Mouse (Mus musculus) heart, postnatal 36 days (tissue): ENCODE measurements around the gene Brd1. TPM values are rescaled to one million over a fixed set of nuclear protein-coding genes. Genes with fewer than 3 reads are reported as not detected.
"Not testable (repeated sequence)": the region's sequence is repeated elsewhere in the genome, so short reads cannot be mapped to it uniquely, and the experiment has no call there.

Experiments used
- DNase-seq, 2 experiments: peaks; one replicate each; pipeline ENCODE4 v3.0.0; 2021 to 2022
- intact Hi-C: fragments of 180-260 bp; cut with DNase I; formaldehyde crosslinking; loops from one replicate; pipeline ENCODE4 v1.15.1; 2025
- total RNA-seq, 2 experiments: library from RNA; stranded (reverse); gene quantifications; 2 replicates each; pipeline ENCODE4 v1.2.3; 2021

The Brd1 gene
- total RNA-seq, 2 experiments from 2014 or later = 30.1 to 35.3 TPM

DNA sequence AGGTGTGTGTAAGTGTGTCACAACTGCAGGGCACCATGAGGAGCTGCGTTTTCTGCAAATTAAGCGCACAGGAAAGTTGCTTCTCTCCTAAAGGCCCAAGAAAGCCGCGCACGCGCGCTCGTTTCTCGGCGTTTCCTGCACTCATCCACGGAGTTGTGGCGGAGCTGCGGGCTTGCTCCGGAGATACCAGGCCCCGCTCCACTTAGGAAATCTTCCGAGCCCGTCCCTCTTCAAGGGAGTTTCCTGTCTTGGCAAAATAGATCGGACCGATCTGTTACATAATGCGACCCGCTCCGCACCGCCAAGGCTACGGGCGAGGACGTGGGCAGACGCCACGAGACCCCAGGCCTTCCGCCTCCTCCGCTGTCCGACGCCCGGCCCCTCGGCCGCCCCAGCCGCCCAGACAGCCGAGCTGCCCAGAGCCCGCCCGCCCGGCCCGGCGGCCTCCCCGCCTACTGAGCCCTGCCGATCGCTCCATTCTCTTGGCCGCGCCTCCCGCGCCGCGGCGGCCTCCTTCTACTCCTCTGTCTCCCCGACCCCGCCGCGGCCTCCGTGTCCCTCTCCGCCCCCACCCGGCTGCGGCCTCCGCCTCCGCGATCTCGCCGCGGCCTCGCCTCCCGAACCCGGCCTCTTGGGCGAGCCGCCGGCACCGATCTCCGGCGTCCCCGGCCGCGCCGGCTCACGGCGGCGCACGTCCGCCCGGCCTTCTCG lies 837 bp downstream of the Brd1 start:
- intact Hi-C loops = loop anchor here (5.0 kb wide), 1 partner anchor 84 kb away; the partner anchor contains the start of genes Alg12 and Creld2
- peak; percentile 71 to 77 for DNase-seq

DNA sequence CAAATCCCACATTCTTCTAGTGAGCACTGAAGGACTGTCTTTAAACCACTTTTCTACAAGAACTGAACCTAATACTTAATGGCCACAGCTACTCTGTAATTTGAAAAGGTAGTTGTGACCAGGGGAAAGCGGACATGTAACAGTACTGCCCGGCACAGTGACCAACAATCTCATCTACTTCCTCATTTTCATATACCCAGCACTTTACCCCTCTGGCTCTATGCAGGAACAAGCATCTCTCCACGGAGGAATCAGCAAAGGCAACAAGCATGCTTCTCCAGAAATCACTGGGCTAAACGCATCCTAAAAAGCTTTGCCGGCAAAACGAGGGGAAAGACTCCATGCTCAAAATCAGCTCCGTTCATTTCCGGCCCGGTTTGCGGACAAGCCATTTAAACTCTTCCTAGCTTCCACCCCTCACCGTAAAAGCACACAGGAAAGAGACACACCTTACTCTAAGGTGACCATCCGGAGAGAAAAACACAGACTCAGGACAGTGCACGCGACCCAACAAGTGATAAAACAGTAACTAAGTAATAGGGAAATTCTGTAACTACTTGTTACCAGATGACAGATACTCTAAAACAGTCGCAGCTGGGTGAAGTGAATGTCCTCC lies 1.5 kb downstream of the Brd1 start:
- intact Hi-C loops = loop anchor here (5.0 kb wide), 1 partner anchor 85 kb away; the partner anchor contains the start of genes Alg12 and Creld2
- peak in 1 of 2 experiments; percentile 29 for DNase-seq

DNA sequence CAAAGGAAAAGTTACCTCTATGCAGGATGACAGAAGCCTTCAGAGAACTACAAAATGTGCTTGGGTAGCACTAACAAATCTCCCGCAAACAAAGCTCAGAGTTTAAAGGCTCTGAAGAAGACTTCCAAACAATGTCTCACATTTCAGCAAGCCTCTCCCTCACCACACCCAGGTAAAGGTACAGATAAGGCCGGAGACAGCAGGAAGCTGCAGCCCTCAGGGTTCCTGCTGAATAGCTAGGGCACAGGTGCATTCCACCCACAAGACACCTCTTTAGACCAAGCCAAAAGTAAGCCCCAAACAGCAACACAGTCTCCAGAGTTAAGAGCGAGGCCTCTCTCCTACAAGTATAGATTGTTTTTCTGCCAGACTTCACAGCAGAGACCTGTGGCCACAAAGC lies 3.3 kb downstream of the Brd1 start:
- intact Hi-C loops = loop anchor here (5.0 kb wide), 1 partner anchor 87 kb away; the partner anchor contains the start of genes Alg12 and Creld2
- DNase-seq = no peak

DNA sequence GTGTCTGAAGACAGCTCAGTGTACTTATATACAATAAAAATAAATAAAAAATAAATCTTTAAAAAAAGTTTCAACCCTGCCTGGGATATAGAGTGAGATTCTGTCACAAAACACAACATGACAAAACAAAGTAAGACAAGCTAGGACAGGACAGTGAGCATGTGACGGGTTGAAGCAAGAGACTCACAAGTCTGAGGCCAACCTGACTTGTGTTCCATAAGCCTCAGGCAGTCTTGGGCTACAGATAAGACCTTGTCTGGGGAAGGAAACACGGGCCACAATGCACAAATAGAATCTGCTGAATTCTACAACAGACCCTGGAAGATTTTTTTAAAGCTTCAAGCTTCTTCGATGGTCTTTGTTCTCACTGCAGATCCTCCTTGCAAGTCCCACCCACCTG lies 6.8 kb downstream of the Brd1 start:
- no peak for DNase-seq
- intact Hi-C loops = no loop called here

DNA sequence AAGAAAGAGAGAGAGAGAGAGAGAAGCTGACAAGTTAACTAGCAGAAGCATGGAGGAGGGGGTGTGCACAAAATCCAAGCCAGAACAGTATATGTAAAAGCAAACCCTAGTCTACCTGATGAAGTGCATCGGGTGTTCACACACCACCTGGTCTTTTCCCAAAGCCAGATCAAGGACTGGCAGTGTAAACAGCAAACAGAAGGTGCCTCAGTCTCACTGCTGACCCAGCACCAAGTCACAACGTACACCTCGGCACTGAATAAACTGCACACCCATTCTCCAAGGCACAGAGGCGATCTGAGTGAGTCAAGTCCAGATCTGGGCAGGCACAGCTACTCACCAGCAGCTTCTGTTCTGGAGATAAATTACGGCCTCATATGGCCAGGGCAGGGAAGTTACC lies 9.0 kb downstream of the Brd1 start:
- intact Hi-C loops = no loop called here
- no peak for DNase-seq

DNA sequence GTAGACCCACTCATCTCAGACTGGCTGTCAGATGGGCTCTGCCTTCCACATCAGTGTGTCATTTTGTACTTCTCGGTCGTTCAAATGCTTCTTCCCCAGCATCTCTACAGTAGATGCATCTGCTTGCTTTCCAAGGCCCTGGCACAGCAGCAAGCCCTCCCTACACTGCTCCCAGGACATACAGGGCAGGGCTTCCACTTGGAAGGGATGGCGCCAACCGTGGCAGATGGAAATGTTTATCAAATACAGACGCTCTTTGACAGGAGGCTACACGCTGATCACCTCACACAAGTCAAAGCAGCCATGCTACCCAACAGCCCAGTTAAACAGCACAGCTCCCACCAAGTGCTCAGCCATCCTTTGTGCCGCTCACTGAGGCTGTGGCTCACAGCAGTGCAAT lies 9.7 kb downstream of the Brd1 start:
- no peak for DNase-seq
- intact Hi-C loops = no loop called here

DNA sequence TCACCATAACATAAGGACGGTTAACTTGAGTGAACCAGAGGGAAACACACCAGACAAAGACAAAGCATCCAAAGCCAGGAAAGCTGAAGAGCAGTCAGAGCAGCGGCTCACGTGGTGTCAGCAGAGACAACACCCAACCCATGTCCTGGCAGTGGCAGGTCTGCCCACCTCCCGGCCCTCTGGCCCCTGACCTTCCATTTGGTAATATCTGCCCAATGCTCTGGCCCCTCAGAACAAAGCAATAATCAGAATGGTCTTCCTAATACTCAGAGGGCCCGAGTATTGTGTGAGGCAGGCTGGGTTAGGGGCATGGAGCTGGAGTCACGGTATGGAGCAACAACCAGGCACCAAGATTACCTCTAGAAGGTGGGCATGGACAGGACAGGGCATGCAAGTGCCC lies 10.8 kb downstream of the Brd1 start:
- intact Hi-C loops = no loop called here

DNA sequence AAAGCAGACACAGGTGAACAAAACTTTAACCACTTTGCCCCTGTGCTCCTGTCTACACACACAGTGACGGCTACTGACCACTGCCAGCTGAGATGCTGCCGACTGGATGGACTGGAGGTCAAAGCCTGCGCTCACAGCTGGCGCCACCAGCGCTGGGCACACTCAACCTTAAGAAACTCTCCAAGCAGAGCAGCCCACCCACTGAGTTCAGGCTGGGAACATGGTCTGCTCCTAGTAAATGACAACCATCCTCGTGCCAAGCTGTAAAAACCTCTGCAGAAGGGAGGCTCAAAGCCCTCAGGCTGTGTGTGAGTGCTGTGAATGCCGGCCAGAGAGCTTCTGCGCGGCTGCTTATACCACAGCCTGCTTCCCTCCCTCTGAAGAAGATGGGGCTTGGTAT lies 16.8 kb downstream of the Brd1 start:
- intact Hi-C loops = no loop called here
- DNase-seq = no peak

More for the DNA sequence above, 10.8 kb downstream of the Brd1 start:
- no peak for DNase-seq

DNA sequence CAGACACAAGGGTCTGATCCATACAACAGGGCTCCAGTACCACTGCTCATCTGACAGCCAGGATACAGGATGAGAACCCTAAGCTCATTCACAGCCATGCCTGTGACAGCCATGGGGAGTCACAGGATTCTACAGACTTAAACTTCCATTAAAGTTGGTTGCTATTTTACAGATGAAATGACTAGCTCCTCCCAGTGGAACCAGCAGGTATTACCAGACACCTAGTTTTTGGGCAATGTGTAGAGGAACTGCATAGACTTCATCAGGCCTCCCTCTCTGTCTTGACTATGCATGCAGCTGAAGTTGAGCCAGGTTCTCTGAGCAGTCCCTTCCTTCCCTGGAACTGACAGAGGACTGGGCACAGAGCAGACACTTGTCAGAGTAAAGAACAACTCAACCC lies 17.7 kb downstream of the Brd1 start:
- intact Hi-C loops = no loop called here
- DNase-seq = no peak

DNA sequence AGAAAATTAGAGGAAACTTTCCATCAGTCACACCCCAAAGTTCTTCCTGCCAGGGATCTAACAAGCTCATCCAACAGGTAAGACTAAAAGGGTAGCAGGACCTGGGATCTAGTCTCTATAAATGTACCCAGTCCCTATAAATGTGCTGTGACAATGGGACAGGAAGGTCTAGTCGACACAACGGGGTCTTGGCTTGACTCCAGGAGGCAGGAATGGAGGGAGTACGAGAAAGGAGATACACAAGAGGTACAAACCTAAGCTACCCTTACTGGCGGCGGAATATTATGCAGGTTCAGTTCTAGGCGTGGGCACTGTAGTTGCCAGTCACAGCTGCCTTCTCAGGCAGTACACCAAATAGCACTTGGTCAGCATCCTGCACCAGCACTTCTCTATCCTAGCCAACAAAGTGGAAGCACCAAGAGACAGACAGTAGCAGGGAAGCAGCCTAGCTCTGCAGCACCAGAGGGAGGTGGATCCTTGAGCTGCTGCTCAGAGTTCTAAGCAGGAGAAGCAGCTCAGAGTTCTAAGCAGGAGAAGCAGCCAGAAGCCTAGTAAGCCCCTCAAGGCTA lies 19.9 kb downstream of the Brd1 start:
- intact Hi-C loops = no loop called here
- DNase-seq = no peak

DNA sequence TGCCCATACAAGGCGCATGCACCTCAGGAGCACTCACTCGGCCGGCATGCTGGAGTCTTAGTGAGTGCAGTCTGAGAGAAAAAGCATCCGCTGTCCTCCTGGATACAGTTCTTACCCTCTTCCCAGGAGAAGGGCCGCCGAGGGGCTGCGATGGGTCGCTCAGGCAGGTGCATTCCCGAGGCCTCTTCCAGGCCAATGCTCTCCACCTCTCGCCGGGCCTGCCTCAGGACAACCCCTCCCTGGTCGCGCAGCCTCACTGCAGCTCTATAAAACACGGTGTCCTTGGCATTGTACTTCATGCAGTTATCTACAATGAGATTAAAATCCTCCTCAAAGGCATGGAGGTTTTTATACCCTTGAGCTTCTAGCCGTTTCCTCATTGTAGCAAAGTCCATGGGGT lies 21.5 kb downstream of the Brd1 start:
- intact Hi-C loops = no loop called here
- no peak for DNase-seq

DNA sequence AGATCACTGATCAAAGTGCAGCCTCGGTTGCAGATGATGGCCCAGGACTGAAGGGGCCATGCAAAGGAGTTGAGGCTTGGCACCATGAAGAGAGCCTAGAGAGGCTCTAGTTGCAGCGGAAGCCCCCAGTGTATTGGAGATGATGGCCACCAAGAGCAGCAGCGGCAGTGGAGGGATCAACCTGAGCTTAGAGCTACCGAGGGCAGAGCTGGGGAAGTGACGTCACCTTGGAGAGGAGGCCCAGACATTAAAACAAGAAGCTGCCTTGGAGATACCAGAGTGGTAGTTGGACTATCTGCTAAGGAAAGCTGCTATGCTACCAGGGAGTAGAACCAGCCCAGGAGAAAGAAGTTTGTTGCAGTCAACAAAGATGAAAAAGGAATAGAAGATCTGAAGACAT lies 24.2 kb downstream of the Brd1 start:
- no peak for DNase-seq
- intact Hi-C loops = no loop called here

DNA sequence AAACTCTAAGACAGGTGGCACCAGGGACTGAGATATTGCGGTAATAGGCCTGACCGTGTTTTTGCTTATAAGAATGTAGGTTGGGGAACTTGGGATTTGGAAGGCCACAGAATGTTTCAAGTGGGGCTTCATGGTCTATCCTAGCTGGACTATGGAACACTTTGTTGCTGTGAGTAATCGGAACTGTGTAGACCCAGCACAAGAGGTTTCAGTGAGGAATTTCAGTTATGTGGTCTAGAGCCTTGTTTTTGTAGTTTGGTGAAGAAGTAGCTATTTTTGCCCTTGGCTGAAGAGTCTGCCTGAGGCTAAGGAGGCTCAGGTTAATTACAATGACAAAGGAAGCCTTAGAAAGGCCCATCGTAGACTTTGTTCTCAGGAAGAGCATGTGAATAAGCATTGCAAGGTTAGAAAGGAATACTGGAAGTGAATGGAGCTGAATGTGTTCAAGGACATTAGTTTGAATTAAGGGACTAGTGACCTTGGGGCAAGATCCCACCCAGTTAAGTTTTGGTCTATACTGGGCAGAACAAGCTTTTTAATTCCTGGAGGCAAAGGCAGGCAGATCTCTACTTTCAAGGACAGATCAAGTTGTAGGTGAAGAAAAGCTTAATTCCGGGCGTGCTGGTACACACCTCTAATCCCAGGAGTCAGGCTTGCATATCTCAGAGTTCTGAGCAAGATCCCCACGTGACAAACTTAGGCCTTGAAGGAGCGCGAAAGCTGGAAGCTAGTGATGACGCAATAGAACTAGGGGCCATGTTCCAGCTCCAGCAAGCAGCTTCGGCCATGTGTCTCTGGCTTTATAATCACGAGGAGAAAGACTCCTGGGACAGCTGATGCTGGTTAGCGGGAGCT lies 25.1 kb downstream of the Brd1 start:
- no peak for DNase-seq
- intact Hi-C loops = no loop called here

DNA sequence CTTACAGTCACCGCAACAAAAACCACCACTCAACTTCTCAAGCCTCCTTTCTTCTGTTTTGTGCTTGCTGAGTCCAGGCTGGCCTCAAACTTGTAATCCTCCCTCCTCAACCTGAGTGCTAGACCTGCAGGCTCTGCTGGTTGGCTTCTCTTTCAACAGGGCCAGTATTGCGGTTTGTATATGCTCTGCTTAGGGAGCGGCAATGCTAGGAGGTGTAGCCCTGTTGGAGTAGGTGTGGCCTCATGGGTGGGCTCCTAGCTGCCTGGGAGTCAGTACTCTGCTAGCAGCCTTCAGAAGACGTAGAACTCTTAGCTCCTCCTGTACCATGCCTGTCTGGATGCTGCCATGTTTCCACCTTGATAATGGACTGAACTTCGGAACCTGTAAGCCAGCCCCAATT lies 25.8 kb downstream of the Brd1 start:
- intact Hi-C loops = no loop called here
- DNase-seq = no peak

DNA sequence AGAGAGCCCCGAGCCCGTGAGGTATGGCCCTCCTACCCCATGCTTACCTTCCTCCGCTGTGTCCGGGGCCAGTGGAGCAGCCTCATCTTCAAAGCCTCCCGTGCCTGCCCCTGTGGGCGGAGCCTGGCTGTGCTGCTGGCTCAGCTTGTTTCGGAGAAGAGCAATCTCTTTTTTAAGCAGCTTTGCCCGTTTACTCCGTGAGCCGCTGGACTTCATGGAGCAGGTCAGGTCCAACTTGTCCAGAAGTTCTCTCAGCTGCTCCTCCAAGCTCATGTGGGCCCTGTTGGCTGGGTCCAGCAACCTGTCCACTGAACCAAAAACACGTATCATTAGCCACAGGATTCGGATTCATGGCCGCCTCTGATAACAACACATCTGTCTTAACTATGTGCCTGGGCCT lies 27.0 kb downstream of the Brd1 start:
- intact Hi-C loops, DNase-seq: not testable (repeated sequence)

DNA sequence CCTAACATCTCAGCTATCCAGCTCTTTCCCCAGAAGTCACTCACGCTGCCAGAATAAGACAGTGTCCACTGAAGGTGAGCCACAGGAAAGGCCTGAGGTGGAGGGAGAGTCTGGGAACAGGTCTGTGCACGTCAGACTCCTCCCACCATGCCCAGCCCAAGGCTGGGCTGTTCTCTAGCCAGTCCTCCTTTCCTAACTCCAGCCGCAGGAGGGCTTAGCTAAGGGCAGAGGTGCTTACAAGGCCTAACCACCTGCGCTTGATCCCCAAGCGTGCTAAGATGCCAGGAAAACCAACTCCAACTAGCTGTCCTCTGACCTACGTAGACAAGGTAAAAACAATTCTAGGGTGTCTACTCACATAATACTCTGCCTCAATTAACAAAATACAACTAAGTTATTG lies 27.7 kb downstream of the Brd1 start:
- no peak for DNase-seq
- intact Hi-C loops = no loop called here

DNA sequence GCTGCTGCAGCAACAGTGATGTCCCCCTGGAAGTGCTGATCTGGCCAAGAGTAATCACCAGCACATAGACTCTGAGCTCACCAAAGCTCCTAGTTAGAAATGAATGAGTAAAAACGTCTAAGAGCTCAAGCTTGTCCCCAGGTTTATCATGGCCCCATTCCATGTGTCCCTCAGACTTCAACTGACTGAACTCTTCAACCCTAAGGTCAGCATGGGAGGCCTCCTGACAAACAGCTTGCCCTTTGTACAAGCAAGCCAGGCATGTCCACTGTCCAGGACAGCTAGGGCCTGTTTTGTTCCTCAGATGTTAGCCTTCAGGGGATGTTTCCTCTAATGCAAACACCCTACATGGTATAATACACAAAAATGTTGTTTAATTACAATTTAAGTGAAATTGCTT lies 29.7 kb downstream of the Brd1 start:
- no peak for DNase-seq
- intact Hi-C loops = no loop called here

DNA sequence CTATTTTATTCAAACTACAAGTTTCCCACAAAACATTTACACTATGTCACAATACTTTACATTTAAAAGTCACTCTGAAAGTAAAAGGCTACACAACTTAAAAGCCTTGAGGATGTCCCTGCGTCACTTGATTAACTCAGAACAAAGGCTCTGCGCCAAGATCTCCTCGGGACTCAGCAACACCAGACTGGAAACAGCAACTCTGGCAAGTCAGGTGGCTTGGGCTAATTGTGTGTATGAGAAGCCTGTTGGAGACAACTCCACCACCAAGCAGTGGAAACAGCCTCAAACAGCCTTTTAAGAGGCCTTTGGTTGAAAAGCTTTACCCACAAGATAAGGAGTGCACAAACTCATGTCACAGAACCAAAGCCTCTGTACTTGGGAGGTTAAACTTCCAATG lies 31.5 kb downstream of the Brd1 start:
- intact Hi-C loops = no loop called here

DNA sequence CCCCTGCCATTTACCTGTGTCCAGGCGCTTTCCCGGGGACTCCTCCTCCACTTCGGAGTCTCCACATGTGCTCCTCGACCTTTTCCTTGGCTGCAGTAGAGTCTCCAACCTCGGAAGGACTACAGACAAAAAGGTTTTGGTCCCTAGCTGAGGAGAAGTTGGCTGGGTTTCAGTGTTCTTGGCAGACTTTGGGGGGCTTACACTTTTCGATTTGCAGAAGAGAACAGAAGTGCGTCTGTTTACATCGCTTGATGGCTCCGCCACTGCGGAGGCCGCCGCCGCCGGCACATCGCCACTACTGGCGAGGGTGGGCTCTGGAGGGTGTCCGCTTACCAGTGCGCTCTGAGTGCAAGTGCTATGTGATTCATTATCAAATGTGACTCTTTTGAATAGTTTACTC lies 33.3 kb downstream of the Brd1 start:
- no peak for DNase-seq
- intact Hi-C loops = no loop called here

More for the DNA sequence above, 31.5 kb downstream of the Brd1 start:
- DNase-seq = peak; percentile 24 to 44

DNA sequence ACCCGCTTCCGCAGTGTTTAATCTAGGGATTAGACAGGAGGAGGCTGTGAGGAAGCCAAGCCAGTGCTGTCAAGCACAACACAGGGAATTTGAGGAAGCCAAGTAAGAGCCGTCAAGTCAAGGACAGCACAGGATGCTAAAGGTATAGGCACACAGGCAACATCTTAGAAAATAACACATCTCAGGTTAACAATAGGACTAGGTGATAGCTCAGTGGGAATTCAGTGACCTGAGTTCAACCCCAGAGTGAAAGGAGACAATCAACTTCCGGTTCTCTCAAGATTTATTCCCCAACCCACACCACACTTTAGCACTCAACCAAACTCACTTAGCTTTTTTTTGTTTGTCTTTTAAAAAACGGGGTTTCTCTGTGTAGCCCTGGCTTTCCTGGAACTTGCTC lies 34.5 kb downstream of the Brd1 start:
- intact Hi-C loops = no loop called here
- no peak for DNase-seq

DNA sequence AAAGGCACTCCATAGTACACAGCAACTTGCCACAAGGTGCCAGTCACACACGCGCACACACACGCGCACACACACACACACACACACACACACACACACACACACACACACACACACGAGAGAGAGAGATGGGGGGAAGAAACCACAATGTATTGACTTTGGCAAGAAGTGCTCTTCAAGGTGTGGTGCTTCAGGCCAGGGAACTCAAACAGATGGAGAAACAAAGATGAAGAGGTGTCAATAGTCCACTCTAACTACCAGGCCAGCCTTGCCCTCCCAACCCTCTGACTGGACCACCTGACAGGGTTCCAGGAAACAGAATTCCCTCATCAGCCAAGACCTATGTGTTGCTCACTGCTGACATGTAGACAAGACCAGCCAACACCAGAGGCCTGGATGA lies 36.4 kb downstream of the Brd1 start:
- intact Hi-C loops = no loop called here
- no peak for DNase-seq
